Mouse (Mus musculus): ENCODE results near the gene Fam43b. TPM values are rescaled to one million over a fixed set of nuclear protein-coding genes. Genes with fewer than 3 reads are reported as not detected.

Fam43b gene
- not detected for polyA plus RNA-seq (2014; fragmentation: Illumina TruSeq; extraction: RNeasy Lipid Tissue Mini Kit (QIAGEN cat#74804); ENCODE audit: low read depth, low replicate concordance)

GRCm38 (mm10) chr4:138395971-138396645 lies at the start of gene Fam43b:
Gene Fam43b (minus strand): TSS chr4:138396528.

GRCm38 (mm10) chr4:138434347-138435316 lies 38.3 kb upstream of the Fam43b start, which contains the start of gene Mul1:
Gene Mul1 (plus strand): TSS chr4:138434671.

GRCm38 (mm10) chr4:138367641-138368497 lies 28.5 kb downstream of the Fam43b start, which contains the start of gene Cda:
Gene Cda (minus strand): TSS chr4:138367992.

Other genes with a start within 250 kb of the Fam43b start
- 90.6 TPM for gene Hp1bp3, start 180.2 kb downstream of the Fam43b start, polyA plus RNA-seq (2014; fragmentation: Illumina TruSeq; extraction: RNeasy Lipid Tissue Mini Kit (QIAGEN cat#74804); ENCODE audit: low read depth, low replicate concordance)
- not detected for gene Sh2d5, start 146.1 kb downstream of the Fam43b start, polyA plus RNA-seq (2014; fragmentation: Illumina TruSeq; extraction: RNeasy Lipid Tissue Mini Kit (QIAGEN cat#74804); ENCODE audit: low read depth, low replicate concordance)
- not detected for gene Kif17, start 146.1 kb downstream of the Fam43b start, polyA plus RNA-seq (2014; fragmentation: Illumina TruSeq; extraction: RNeasy Lipid Tissue Mini Kit (QIAGEN cat#74804); ENCODE audit: low read depth, low replicate concordance)
- gene Ddost, start 91.8 kb downstream of the Fam43b start, polyA plus RNA-seq (2014; fragmentation: Illumina TruSeq; extraction: RNeasy Lipid Tissue Mini Kit (QIAGEN cat#74804); ENCODE audit: low read depth, low replicate concordance): 12.4 TPM
- 115 TPM for gene Pink1, start 70.2 kb downstream of the Fam43b start, polyA plus RNA-seq (2014; fragmentation: Illumina TruSeq; extraction: RNeasy Lipid Tissue Mini Kit (QIAGEN cat#74804); ENCODE audit: low read depth, low replicate concordance)
- gene Cda, start 28.5 kb downstream of the Fam43b start, polyA plus RNA-seq (2014; fragmentation: Illumina TruSeq; extraction: RNeasy Lipid Tissue Mini Kit (QIAGEN cat#74804); ENCODE audit: low read depth, low replicate concordance): 5.8 TPM
- 4.5 TPM for gene Mul1, start 38.1 kb upstream of the Fam43b start, polyA plus RNA-seq (2014; fragmentation: Illumina TruSeq; extraction: RNeasy Lipid Tissue Mini Kit (QIAGEN cat#74804); ENCODE audit: low read depth, low replicate concordance)
- gene Camk2n1, start 57.8 kb upstream of the Fam43b start, polyA plus RNA-seq (2014; fragmentation: Illumina TruSeq; extraction: RNeasy Lipid Tissue Mini Kit (QIAGEN cat#74804); ENCODE audit: low read depth, low replicate concordance): 80.7 TPM
- gene Vwa5b1, start 239.4 kb upstream of the Fam43b start, polyA plus RNA-seq (2014; fragmentation: Illumina TruSeq; extraction: RNeasy Lipid Tissue Mini Kit (QIAGEN cat#74804); ENCODE audit: low read depth, low replicate concordance): not detected

Data from kidney, adult 10 weeks (tissue).